Mouse (Mus musculus): ENCODE results near the gene Stim2.

DNA sequence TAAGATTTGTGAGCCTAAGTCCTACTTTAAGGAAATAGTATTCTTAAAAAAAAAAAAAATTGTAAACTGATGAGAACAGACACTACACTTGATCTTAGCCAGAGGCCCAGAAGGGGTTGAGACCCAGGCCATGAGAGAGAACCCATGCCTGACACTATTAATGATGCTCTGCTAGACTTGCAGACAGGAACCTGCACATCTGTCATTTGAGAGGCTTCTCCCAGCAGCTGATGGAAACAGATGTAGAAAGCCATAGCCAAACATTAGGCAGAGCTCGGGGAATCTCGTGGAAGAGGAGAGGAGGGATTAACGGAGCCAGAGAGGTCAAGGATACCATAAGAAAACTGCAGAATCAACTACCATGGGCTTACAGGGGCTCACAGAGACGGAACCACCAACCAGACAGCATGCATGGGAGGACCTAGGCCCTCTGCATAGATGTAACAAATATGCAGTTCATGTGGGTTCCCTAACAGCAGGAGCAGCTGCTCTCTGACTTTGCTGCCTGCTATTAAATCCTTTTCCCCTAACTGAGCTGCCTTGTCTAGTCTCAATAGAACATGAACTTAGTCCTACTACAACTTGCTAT lies 50.9 kb downstream of the Stim2 start:
- TF ChIP-seq FLI1 (IDR thresholded peaks at IDR 0.05; ENCODE audit: low read length) (no peak), GATA1 (IDR thresholded peaks at IDR 0.05; ENCODE audit: borderline replicate concordance, low read length) (no peak)

Measured in megakaryocyte, embryonic 14.5 days (primary cell).